Mouse (Mus musculus) C2C12 (cell line): ENCODE measurements at regions not wholly inside any gene's neighbourhood (a gene's known extent, or its start where the extent isn't known, plus 50 kb on each side); places are given as distances from the start of the nearest gene placed in this dataset.

Experiments used
- H3K27me3 ChIP-seq: one replicate; pipeline ENCODE4 v1.6.1; 2011; ENCODE audit not compliant: control insufficient read depth, insufficient read depth, insufficient read length
- H3K36me3 ChIP-seq: one replicate; pipeline ENCODE4 v1.6.1; 2011; ENCODE audit not compliant: control insufficient read depth, insufficient read depth
- H3K4me3 ChIP-seq: one replicate; pipeline ENCODE4 v1.5.1; 2011; ENCODE audit warnings: mild to moderate bottlenecking, control low read depth; ENCODE audit not compliant: poor library complexity, insufficient read depth, severe bottlenecking
- H3K79me2 ChIP-seq: one replicate; pipeline ENCODE4 v1.6.1; 2011; ENCODE audit not compliant: control insufficient read depth, insufficient read depth
- H3K79me3 ChIP-seq: one replicate; pipeline ENCODE4 v1.6.1; 2011; ENCODE audit warnings: low read depth, control low read depth
- H3ac ChIP-seq: one replicate; pipeline ENCODE3; 2011; ENCODE audit warnings: low read depth; ENCODE audit not compliant: control insufficient read depth, insufficient read length
- CEBPB ChIP-seq: IDR thresholded peaks from one replicate; pipeline ENCODE4 v1.6.1; 2011; ENCODE audit warnings: low read depth, mild to moderate bottlenecking, control low read depth, moderate library complexity
- CTCF ChIP-seq: IDR thresholded peaks from one replicate; pipeline ENCODE4 v1.5.1; 2011; ENCODE audit not compliant: control insufficient read depth, insufficient read depth, insufficient read length
- FOSL1 ChIP-seq: IDR thresholded peaks from one replicate; pipeline ENCODE4 v1.8.0; 2011; ENCODE audit warnings: mild to moderate bottlenecking, low read length; ENCODE audit not compliant: poor library complexity, insufficient read depth, severe bottlenecking
- MAX ChIP-seq: IDR thresholded peaks from one replicate; pipeline ENCODE4 v1.6.1; 2011; ENCODE audit warnings: mild to moderate bottlenecking, control low read depth
- MYOD1 ChIP-seq: IDR thresholded peaks from one replicate; pipeline ENCODE4 v1.6.1; 2011; ENCODE audit warnings: low read depth; ENCODE audit not compliant: control insufficient read depth, insufficient read length
- MYOG ChIP-seq: IDR thresholded peaks from one replicate; pipeline ENCODE4 v1.6.1; 2011; ENCODE audit not compliant: control insufficient read depth, insufficient read length; ENCODE audit errors: extremely low read depth
- USF1 ChIP-seq: IDR thresholded peaks from one replicate; pipeline ENCODE4 v1.6.1; 2011; ENCODE audit warnings: low read depth, mild to moderate bottlenecking, control low read depth, moderate library complexity

GRCm38 (mm10) chr14:74047009-74047694 lies 386.1 kb downstream of the Gm21750 start:
- Histone ChIP-seq H3K27me3 (no peaks in the 10 kb centered on the region), H3K79me2 (no peaks in the 10 kb centered on the region), H3K79me3 (no peaks in the 10 kb centered on the region), H3K4me3 (no peak overlapping the region), H3ac (no peak overlapping the region), H3K36me3 (no peaks in the 10 kb centered on the region)
- TF ChIP-seq MYOD1 (no peak), MYOG (no peak), FOSL1 (no peak), CTCF (no peak), USF1 (no peak), MAX (no peak), CEBPB (no peak)

- no peak overlapping the region for H3ac ChIP-seq
- no peaks in the 10 kb centered on the region for H3K36me3 ChIP-seq
- TF ChIP-seq USF1, result no peak
- TF ChIP-seq MAX, result no peak
- no peak for TF ChIP-seq CTCF
- TF ChIP-seq FOSL1, result no peak
- no peak for TF ChIP-seq CEBPB
- no peak for TF ChIP-seq MYOD1
- TF ChIP-seq MYOG, result no peak
- no peaks in the 10 kb centered on the region for H3K79me3 ChIP-seq
- no peak overlapping the region for H3K4me3 ChIP-seq
- H3K27me3 ChIP-seq, result no peaks in the 10 kb centered on the region
- H3K79me2 ChIP-seq, result no peaks in the 10 kb centered on the region
These were observed 386.8 kb downstream of the Gm21750 start for GRCm38 (mm10) chr14:74047695-74048280.

- Histone ChIP-seq H3ac (no peak overlapping the region), H3K27me3 (no peaks in the 10 kb centered on the region), H3K36me3 (no peaks in the 10 kb centered on the region), H3K79me2 (no peaks in the 10 kb centered on the region), H3K79me3 (no peaks in the 10 kb centered on the region), H3K4me3 (no peak overlapping the region)
- TF ChIP-seq CTCF (no peak), CEBPB (no peak), MYOD1 (no peak), MAX (no peak), FOSL1 (no peak), MYOG (no peak), USF1 (no peak)
These were observed 387.4 kb downstream of the Gm21750 start for GRCm38 (mm10) chr14:74048386-74048785.

- no peak for TF ChIP-seq USF1
- no peak for TF ChIP-seq MYOD1
- TF ChIP-seq CEBPB, result no peak
- no peak for TF ChIP-seq FOSL1
- TF ChIP-seq MYOG, result no peak
- no peak for TF ChIP-seq MAX
- TF ChIP-seq CTCF, result no peak
- H3ac ChIP-seq, result no peak overlapping the region
- no peaks in the 10 kb centered on the region for H3K27me3 ChIP-seq
- H3K4me3 ChIP-seq, result no peak overlapping the region
- no peaks in the 10 kb centered on the region for H3K79me3 ChIP-seq
- no peaks in the 10 kb centered on the region for H3K79me2 ChIP-seq
- H3K36me3 ChIP-seq, result no peaks in the 10 kb centered on the region
These were observed 405.0 kb downstream of the Gm21750 start for GRCm38 (mm10) chr14:74066051-74066450.

GRCm38 (mm10) chr14:74093016-74093415 lies 432.0 kb downstream of the Gm21750 start:
- no peaks in the 10 kb centered on the region for H3K27me3 ChIP-seq
- no peaks in the 10 kb centered on the region for H3K79me3 ChIP-seq
- no peak overlapping the region for H3K4me3 ChIP-seq
- H3K79me2 ChIP-seq, result no peaks in the 10 kb centered on the region
- TF ChIP-seq MYOD1 (no peak), MAX (no peak), USF1 (no peak), FOSL1 (no peak), CTCF (no peak), CEBPB (no peak), MYOG (no peak)
- no peaks in the 10 kb centered on the region for H3K36me3 ChIP-seq
- H3ac ChIP-seq, result no peak overlapping the region

GRCm38 (mm10) chr14:74099696-74100095 lies 438.7 kb downstream of the Gm21750 start:
- H3K79me2 ChIP-seq, result no peaks in the 10 kb centered on the region
- H3K27me3 ChIP-seq, result no peaks in the 10 kb centered on the region
- no peak for TF ChIP-seq MAX
- TF ChIP-seq FOSL1, result no peak
- TF ChIP-seq CEBPB, result no peak
- no peak for TF ChIP-seq USF1
- TF ChIP-seq CTCF, result no peak
- no peak for TF ChIP-seq MYOG
- TF ChIP-seq MYOD1, result no peak

More at GRCm38 (mm10) chr14:74099696-74100095, 438.7 kb downstream of the Gm21750 start:
- Histone ChIP-seq H3K36me3 (no peaks in the 10 kb centered on the region), H3ac (no peak overlapping the region), H3K4me3 (no peak overlapping the region), H3K79me3 (no peaks in the 10 kb centered on the region)
